Mouse (Mus musculus): Measurements from ENCODE around the gene Plcb2.

DNA sequence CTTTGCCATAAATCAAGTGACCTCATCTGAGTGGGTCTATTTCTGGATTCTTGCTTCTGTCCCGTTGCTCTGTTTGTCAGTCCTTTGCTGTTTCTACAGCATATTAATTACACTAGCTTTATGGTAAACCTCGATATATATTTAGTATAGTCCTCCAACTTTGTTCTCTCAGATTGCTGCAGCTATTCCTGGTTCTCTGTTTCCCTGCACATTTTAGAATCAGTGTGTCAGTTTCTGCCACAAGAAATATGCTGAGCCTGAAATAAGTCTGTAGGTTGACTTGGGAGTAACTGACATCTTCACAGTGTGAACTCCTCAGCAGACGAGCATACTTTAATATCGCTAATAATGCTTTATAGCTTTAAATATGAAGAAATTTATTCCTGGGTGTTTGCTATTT lies 43.1 kb downstream of the Plcb2 start:
- TF ChIP-seq CTCF (conservative IDR thresholded peaks at IDR 0.05; ENCODE audit: low read length) (no peak), POU5F1 (IDR thresholded peaks at IDR 0.05; ENCODE audit: borderline replicate concordance, low read length) (no peak), NANOG (IDR thresholded peaks at IDR 0.05; ENCODE audit: borderline replicate concordance, low read length) (no peak)
